Mouse (Mus musculus): ENCODE results near the gene Dnajc6. TPM values are rescaled to one million over a fixed set of nuclear protein-coding genes. Genes with fewer than 3 reads are reported as not detected.

The Dnajc6 gene
- polyA plus RNA-seq, 1 experiment from 2014 or later = 2.8 TPM

DNA sequence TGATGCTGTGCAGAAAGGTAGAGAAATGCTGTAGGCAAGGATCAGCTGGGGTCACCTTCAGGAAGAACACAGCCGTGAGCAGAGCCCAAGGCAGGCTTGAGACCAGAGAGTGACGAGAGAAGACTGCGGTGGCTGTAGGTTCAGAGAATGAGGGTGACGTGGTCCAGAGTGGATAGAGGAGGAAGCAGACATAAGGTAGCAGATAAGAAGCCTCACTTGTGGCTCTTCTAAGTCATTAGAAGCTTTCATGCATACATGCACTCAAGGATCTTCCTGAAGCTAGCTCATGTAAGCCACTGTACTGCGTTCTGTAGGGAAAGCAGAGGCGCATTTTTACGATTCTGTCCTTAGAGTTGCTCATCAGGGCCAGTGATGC is 159.0 kb downstream of the Dnajc6 start:
- H3K36me3 ChIP-seq (ENCODE audit: control insufficient read depth, insufficient read depth, low read length) = peaks cover 9% of the 10 kb centered on the region; the same call in 1 of the 2 replicates
- H3K4me1 ChIP-seq (ENCODE audit: control insufficient read depth, insufficient read depth, low read length) = no peaks in the 10 kb centered on the region
- 91% methylated on average over 7 of the region's 7 CpGs for WGBS
- no peaks in the 10 kb centered on the region for H3K27me3 ChIP-seq (ENCODE audit: control insufficient read depth, insufficient read depth, low read length)
- no peak overlapping the region for H3K9ac ChIP-seq (replicated peaks; ENCODE audit: low read depth, low read length)
- H3K9me3 ChIP-seq (ENCODE audit: control insufficient read depth, low read depth, low read length) = no peaks in the 10 kb centered on the region
- ATAC-seq (ENCODE audit: insufficient number of reproducible peaks, insufficient read depth, low FRiP score, low read depth) = no peak
- no peak overlapping the region for H3K4me3 ChIP-seq (ENCODE audit: low read depth, low read length)
- no peak overlapping the region for H3K4me2 ChIP-seq (replicated peaks; ENCODE audit: low read depth, low read length)
- H3K27ac ChIP-seq (ENCODE audit: low read length) = no peak overlapping the region

DNA sequence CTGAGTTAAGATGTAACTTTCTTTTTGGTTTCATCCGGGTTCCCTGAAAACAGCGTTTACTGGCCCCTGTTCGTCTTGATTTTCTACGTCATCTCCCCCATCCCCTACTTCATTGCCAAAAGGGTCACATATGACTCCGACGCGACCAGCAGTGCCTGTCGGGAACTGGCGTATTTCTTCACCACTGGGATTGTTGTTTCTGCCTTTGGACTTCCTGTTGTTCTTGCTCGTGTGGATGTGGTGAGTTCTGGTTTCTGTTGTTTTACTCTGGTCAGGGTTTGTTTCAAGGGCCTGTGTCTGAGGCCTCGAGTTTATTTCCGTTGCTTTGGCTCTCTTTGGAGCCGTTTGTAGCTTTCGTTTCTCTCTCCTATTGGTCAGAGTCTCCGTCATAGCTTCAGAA is 159.6 kb downstream of the Dnajc6 start:
- Histone ChIP-seq H3K9ac (replicated peaks; ENCODE audit: low read depth, low read length) (no peak overlapping the region), H3K4me2 (replicated peaks; ENCODE audit: low read depth, low read length) (no peak overlapping the region), H3K27ac (ENCODE audit: low read length) (no peak overlapping the region), H3K36me3 (ENCODE audit: control insufficient read depth, insufficient read depth, low read length) (peaks cover 9% of the 10 kb centered on the region; the same call in 1 of the 2 replicates), H3K4me3 (ENCODE audit: low read depth, low read length) (no peak overlapping the region), H3K9me3 (ENCODE audit: control insufficient read depth, low read depth, low read length) (no peaks in the 10 kb centered on the region), H3K27me3 (ENCODE audit: control insufficient read depth, insufficient read depth, low read length) (no peaks in the 10 kb centered on the region), H3K4me1 (ENCODE audit: control insufficient read depth, insufficient read depth, low read length) (no peaks in the 10 kb centered on the region)
- 91% methylated on average over 15 of the region's 15 CpGs for WGBS
- no peak for ATAC-seq (ENCODE audit: insufficient number of reproducible peaks, insufficient read depth, low FRiP score, low read depth)

DNA sequence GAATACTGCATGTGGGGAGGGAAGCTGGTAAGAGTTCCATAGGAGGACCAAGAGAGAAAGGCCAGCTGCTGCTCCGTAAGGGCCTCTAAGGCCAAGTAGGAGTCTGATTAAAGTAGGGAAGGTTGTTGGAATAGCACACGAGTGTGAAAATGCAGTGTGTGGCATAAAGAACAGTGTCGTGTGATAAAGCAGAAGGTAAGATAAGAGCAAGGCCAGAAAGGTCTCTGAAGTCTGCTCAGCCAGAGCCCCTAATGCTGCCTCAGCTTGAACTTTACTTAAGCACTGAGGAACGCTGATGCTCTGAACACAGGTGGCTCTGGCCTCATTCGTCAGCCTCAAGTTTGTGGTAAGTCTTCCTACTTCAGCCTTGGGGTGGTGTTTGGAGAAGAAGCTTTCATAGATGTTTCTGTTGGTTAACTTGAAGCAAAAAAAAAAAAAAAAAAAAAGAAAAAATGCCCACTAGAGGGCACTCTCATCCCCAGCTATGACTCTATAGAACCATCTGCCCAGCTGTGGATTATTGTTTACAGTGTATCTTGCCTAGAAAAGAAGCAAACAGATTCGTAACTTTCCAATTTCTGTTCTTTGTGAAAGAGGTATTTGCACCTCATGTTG is 160.6 kb downstream of the Dnajc6 start:
- no peak overlapping the region for H3K27ac ChIP-seq (ENCODE audit: low read length)
- H3K27me3 ChIP-seq (ENCODE audit: control insufficient read depth, insufficient read depth, low read length) = no peaks in the 10 kb centered on the region
- WGBS = 44% methylated on average over 6 of the region's 6 CpGs
- peaks cover 9% of the 10 kb centered on the region; the same call in 1 of the 2 replicates for H3K36me3 ChIP-seq (ENCODE audit: control insufficient read depth, insufficient read depth, low read length)
- no peak overlapping the region for H3K4me2 ChIP-seq (replicated peaks; ENCODE audit: low read depth, low read length)
- ATAC-seq (ENCODE audit: insufficient number of reproducible peaks, insufficient read depth, low FRiP score, low read depth) = no peak
- no peaks in the 10 kb centered on the region for H3K9me3 ChIP-seq (ENCODE audit: control insufficient read depth, low read depth, low read length)
- H3K9ac ChIP-seq (replicated peaks; ENCODE audit: low read depth, low read length) = no peak overlapping the region
- no peaks in the 10 kb centered on the region for H3K4me1 ChIP-seq (ENCODE audit: control insufficient read depth, insufficient read depth, low read length)
- H3K4me3 ChIP-seq (ENCODE audit: low read depth, low read length) = no peak overlapping the region

DNA sequence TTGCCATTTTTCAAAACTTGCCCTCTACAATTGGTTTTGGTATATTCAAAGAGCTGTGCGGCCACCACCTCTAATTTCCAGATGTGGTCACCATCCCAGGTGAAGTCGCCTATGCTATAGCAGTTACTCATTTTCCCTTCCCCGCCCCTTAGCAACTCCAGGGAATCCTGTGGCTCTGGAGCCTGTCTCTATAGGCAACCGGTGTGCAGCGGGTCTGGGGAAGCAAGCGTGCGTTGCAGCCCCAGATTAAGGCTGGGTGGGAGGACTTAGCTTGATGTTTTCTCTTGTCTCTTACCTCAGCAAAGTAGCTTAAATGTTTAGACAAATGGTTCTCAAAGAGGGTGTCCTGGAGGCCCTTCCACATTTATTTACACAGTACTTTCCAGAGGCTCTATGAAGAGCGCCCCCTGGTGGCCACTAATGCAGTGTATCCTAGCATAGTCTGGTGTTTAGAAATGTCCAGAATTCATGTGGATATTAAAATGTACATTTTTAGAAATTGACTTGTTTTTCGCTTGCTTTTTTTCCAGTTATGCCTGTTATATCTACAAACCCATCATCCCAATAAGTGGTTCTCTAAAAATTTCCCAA is 167.8 kb downstream of the Dnajc6 start:
- no peak for ATAC-seq (ENCODE audit: insufficient number of reproducible peaks, insufficient read depth, low FRiP score, low read depth)
- H3K4me3 ChIP-seq (ENCODE audit: low read depth, low read length) = no peak overlapping the region
- no peaks in the 10 kb centered on the region for H3K27me3 ChIP-seq (ENCODE audit: control insufficient read depth, insufficient read depth, low read length)
- no peaks in the 10 kb centered on the region for H3K4me1 ChIP-seq (ENCODE audit: control insufficient read depth, insufficient read depth, low read length)
- no peak overlapping the region for H3K4me2 ChIP-seq (replicated peaks; ENCODE audit: low read depth, low read length)
- H3K9me3 ChIP-seq (ENCODE audit: control insufficient read depth, low read depth, low read length) = no peaks in the 10 kb centered on the region
- WGBS = 66% methylated on average over 9 of the region's 9 CpGs
- peaks cover 5% of the 10 kb centered on the region; the same call in 1 of the 2 replicates for H3K36me3 ChIP-seq (ENCODE audit: control insufficient read depth, insufficient read depth, low read length)
- no peak overlapping the region for H3K9ac ChIP-seq (replicated peaks; ENCODE audit: low read depth, low read length)
- H3K27ac ChIP-seq (ENCODE audit: low read length) = no peak overlapping the region

DNA sequence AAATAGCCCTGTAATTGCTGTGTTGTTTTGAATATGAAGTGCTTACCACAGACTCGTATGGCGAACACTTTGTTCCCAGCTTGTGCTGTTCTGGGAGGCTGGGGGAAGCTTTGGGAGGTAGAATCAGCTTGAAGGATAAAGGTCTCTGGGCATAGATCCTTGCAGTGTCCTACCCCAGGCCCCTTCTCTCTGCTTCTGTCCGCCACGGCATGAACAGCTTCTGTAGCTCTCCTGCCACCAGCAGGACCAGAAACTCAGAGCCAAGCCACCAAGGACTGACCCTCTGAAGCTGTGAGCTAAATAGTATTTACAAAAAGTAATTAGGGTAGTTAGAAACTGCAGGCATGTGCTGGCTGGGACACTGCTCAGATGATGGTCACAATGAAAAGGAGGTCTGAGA is 168.3 kb downstream of the Dnajc6 start:
- Histone ChIP-seq H3K36me3 (ENCODE audit: control insufficient read depth, insufficient read depth, low read length) (no peaks in the 10 kb centered on the region; the same call in 1 of the 2 replicates), H3K4me2 (replicated peaks; ENCODE audit: low read depth, low read length) (no peak overlapping the region), H3K4me3 (ENCODE audit: low read depth, low read length) (no peak overlapping the region), H3K27me3 (ENCODE audit: control insufficient read depth, insufficient read depth, low read length) (no peaks in the 10 kb centered on the region), H3K4me1 (ENCODE audit: control insufficient read depth, insufficient read depth, low read length) (no peaks in the 10 kb centered on the region), H3K27ac (ENCODE audit: low read length) (no peak overlapping the region), H3K9me3 (ENCODE audit: control insufficient read depth, low read depth, low read length) (no peaks in the 10 kb centered on the region), H3K9ac (replicated peaks; ENCODE audit: low read depth, low read length) (no peak overlapping the region)
- ATAC-seq (ENCODE audit: insufficient number of reproducible peaks, insufficient read depth, low FRiP score, low read depth) = no peak
- WGBS = 90% methylated on average over 4 of the region's 4 CpGs

DNA sequence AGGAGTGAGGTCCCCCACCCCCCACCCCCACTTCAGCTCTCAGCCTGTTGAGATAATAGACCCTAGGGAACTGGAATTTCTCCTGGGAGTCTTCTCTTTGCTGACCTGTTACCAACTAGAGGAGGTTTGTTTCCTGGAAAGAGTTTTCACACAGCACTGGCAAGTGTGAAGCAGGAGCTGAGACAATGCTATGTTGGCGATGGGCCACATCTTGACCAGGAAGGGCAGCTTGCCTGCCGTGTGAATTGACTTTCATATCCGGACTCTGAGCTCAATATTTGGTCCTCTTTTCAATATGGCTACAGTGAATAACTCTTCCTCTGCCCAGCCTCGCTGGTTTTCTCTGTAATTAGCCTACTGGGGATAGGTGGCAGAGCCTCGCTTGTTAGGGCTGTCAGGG is 172.7 kb downstream of the Dnajc6 start:
- H3K4me1 ChIP-seq (ENCODE audit: control insufficient read depth, insufficient read depth, low read length) = no peaks in the 10 kb centered on the region
- H3K27me3 ChIP-seq (ENCODE audit: control insufficient read depth, insufficient read depth, low read length) = no peaks in the 10 kb centered on the region
- H3K9ac ChIP-seq (replicated peaks; ENCODE audit: low read depth, low read length) = no peak overlapping the region
- H3K36me3 ChIP-seq (ENCODE audit: control insufficient read depth, insufficient read depth, low read length) = no peaks in the 10 kb centered on the region
- no peak overlapping the region for H3K27ac ChIP-seq (ENCODE audit: low read length)
- ATAC-seq (ENCODE audit: insufficient number of reproducible peaks, insufficient read depth, low FRiP score, low read depth) = no peak
- H3K9me3 ChIP-seq (ENCODE audit: control insufficient read depth, low read depth, low read length) = no peaks in the 10 kb centered on the region
- WGBS = 67% methylated on average over 5 of the region's 5 CpGs
- no peak overlapping the region for H3K4me3 ChIP-seq (ENCODE audit: low read depth, low read length)
- no peak overlapping the region for H3K4me2 ChIP-seq (replicated peaks; ENCODE audit: low read depth, low read length)

DNA sequence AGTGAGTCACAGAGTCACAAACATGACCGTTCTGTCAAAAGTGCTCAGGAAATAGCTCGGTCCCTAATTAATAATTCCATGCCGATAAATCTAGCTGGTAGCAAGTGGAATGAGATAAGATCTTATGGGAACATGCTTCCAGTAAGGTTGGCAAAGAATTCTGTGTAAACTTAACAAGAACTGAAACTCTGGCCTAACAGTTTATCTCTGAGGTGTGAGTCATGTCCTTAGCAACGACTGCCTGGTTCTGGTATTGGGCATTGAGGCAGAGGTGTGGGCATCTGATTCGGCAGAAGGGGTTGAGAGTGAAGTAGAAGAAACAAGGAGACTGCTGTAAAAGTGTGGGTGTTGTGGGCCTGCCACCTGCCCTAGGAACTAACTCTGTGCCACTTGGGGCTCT is 173.4 kb downstream of the Dnajc6 start:
- no peak for ATAC-seq (ENCODE audit: insufficient number of reproducible peaks, insufficient read depth, low FRiP score, low read depth)
- H3K27ac ChIP-seq (ENCODE audit: low read length) = no peak overlapping the region

DNA sequence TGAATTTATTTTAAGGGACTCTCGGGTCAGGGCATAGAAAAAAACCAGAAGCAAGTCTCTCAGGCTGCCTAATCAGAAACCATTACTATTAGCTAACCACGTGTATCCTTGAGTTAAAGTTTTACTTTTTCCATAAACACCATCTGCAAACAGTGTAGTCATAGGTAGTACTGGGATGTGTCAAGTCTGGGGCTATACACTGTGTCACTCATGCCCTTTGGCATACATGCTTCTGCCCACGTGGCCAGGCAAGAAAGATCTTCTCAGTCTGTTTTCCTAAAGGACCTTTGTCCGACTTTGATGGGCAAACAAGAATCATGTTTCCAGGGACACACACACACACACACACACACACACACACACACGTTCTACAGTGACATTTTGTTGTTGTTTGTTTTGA is 178.3 kb downstream of the Dnajc6 start:
- Histone ChIP-seq H3K27me3 (ENCODE audit: control insufficient read depth, insufficient read depth, low read length) (no peaks in the 10 kb centered on the region), H3K27ac (ENCODE audit: low read length) (no peak overlapping the region), H3K9ac (replicated peaks; ENCODE audit: low read depth, low read length) (no peak overlapping the region), H3K4me2 (replicated peaks; ENCODE audit: low read depth, low read length) (no peak overlapping the region), H3K4me1 (ENCODE audit: control insufficient read depth, insufficient read depth, low read length) (no peaks in the 10 kb centered on the region), H3K9me3 (ENCODE audit: control insufficient read depth, low read depth, low read length) (no peaks in the 10 kb centered on the region), H3K4me3 (ENCODE audit: low read depth, low read length) (no peak overlapping the region), H3K36me3 (ENCODE audit: control insufficient read depth, insufficient read depth, low read length) (no peaks in the 10 kb centered on the region)
- no peak for ATAC-seq (ENCODE audit: insufficient number of reproducible peaks, insufficient read depth, low FRiP score, low read depth)
- WGBS = 61% methylated on average over 5 of the region's 5 CpGs

More for the DNA sequence above, 173.4 kb downstream of the Dnajc6 start:
- no peak overlapping the region for H3K9ac ChIP-seq (replicated peaks; ENCODE audit: low read depth, low read length)
- no peaks in the 10 kb centered on the region for H3K36me3 ChIP-seq (ENCODE audit: control insufficient read depth, insufficient read depth, low read length)
- no peak overlapping the region for H3K4me3 ChIP-seq (ENCODE audit: low read depth, low read length)
- no peak overlapping the region for H3K4me2 ChIP-seq (replicated peaks; ENCODE audit: low read depth, low read length)
- 79% methylated on average over 5 of the region's 5 CpGs for WGBS
- H3K27me3 ChIP-seq (ENCODE audit: control insufficient read depth, insufficient read depth, low read length) = no peaks in the 10 kb centered on the region
- no peaks in the 10 kb centered on the region for H3K4me1 ChIP-seq (ENCODE audit: control insufficient read depth, insufficient read depth, low read length)
- no peaks in the 10 kb centered on the region for H3K9me3 ChIP-seq (ENCODE audit: control insufficient read depth, low read depth, low read length)

DNA sequence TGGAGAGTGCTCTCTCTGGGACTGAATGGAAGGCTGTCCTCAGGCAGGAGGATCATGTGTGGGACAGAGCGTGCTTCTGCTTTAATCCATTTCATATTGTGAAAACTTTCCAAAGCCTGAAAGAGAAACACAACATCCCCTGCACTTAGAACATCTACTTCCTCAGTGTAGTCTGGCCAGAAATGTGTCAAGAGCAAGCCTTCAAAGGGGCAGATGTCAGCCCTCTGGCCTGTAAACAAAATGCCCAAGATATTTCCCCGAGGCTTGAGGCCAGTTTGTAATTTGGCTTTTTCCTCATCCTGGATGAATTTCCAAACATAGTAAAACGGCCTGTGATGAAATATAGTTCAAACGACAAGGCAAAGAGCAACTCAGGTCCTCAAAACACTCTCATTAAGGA is 179.3 kb downstream of the Dnajc6 start:
- 48% methylated on average over 4 of the region's 4 CpGs for WGBS
- Histone ChIP-seq H3K36me3 (ENCODE audit: control insufficient read depth, insufficient read depth, low read length) (no peaks in the 10 kb centered on the region), H3K27me3 (ENCODE audit: control insufficient read depth, insufficient read depth, low read length) (no peaks in the 10 kb centered on the region), H3K4me1 (ENCODE audit: control insufficient read depth, insufficient read depth, low read length) (no peaks in the 10 kb centered on the region), H3K9me3 (ENCODE audit: control insufficient read depth, low read depth, low read length) (no peaks in the 10 kb centered on the region), H3K4me3 (ENCODE audit: low read depth, low read length) (no peak overlapping the region), H3K4me2 (replicated peaks; ENCODE audit: low read depth, low read length) (no peak overlapping the region), H3K9ac (replicated peaks; ENCODE audit: low read depth, low read length) (no peak overlapping the region), H3K27ac (ENCODE audit: low read length) (no peak overlapping the region)
- ATAC-seq (ENCODE audit: insufficient number of reproducible peaks, insufficient read depth, low FRiP score, low read depth) = no peak
